Mouse (Mus musculus) heart, postnatal 0 days (tissue): ENCODE data around the gene Capn1.

Source experiments
- CTCF ChIP-seq: IDR thresholded peaks from 2 replicates; pipeline ENCODE4 v1.5.1; 2016; ENCODE audit warnings: antibody characterized with exemption, control low read depth, low read depth
- EP300 ChIP-seq: IDR thresholded peaks from 2 replicates; pipeline ENCODE4 v1.6.1; 2016; ENCODE audit warnings: antibody characterized with exemption, low read depth

- TF ChIP-seq CTCF (no peak), EP300 (no peak)
These were observed 58.3 kb downstream of the Capn1 start for GRCm38 (mm10) chr19:5957371-5957770.
